Mouse (Mus musculus) ovary, postnatal 14 days (tissue): ENCODE results near the gene Gm37240.
A peak's percentile ranks its signal among the peaks of the same experiment; 100 is the strongest.

Experiments used
- DNase-seq: peaks from one replicate; pipeline ENCODE4 v3.0.0; 2022; ENCODE audit warnings: low spot score

Gm37240 gene

GRCm38 (mm10) chr3:85749348-85749747, 138.0 kb downstream of the Gm37240 start:
- DNase-seq, result no peak

- DNase-seq, result no peak
These were observed 138.5 kb downstream of the Gm37240 start for GRCm38 (mm10) chr3:85748863-85749262.

GRCm38 (mm10) chr3:85746116-85746515, 141.2 kb downstream of the Gm37240 start:
- no peak for DNase-seq

- DNase-seq, result no peak
These were observed 145.6 kb downstream of the Gm37240 start for GRCm38 (mm10) chr3:85741767-85742166.

- DNase-seq, result no peak
These were observed 148.7 kb downstream of the Gm37240 start for GRCm38 (mm10) chr3:85738591-85738990.

GRCm38 (mm10) chr3:85733939-85734729, 153.2 kb downstream of the Gm37240 start:
- no peak for DNase-seq

- DNase-seq, result no peak
These were observed 160.1 kb downstream of the Gm37240 start for GRCm38 (mm10) chr3:85727171-85727570.

GRCm38 (mm10) chr3:85725971-85726370, 161.3 kb downstream of the Gm37240 start:
- no peak for DNase-seq

GRCm38 (mm10) chr3:85725110-85725509, 162.2 kb downstream of the Gm37240 start:
- no peak for DNase-seq

GRCm38 (mm10) chr3:85722581-85722980, 164.7 kb downstream of the Gm37240 start:
- no peak for DNase-seq

- DNase-seq, result no peak
These were observed 171.5 kb downstream of the Gm37240 start for GRCm38 (mm10) chr3:85715764-85716297.

GRCm38 (mm10) chr3:85713936-85714709, 173.2 kb downstream of the Gm37240 start:
- DNase-seq, result no peak

GRCm38 (mm10) chr3:85710695-85711094, 176.6 kb downstream of the Gm37240 start:
- DNase-seq, result no peak

- peak; percentile 19 for DNase-seq
These were observed 179.9 kb downstream of the Gm37240 start for GRCm38 (mm10) chr3:85707421-85707820.

GRCm38 (mm10) chr3:85703141-85703882, 184.0 kb downstream of the Gm37240 start:
- DNase-seq, result no peak

GRCm38 (mm10) chr3:85698496-85698895, 188.8 kb downstream of the Gm37240 start:
- no peak for DNase-seq

- DNase-seq, result no peak
These were observed 192.3 kb downstream of the Gm37240 start for GRCm38 (mm10) chr3:85695056-85695455.

GRCm38 (mm10) chr3:85693013-85693412, 194.3 kb downstream of the Gm37240 start:
- DNase-seq, result no peak

GRCm38 (mm10) chr3:85691134-85691533, 196.2 kb downstream of the Gm37240 start:
- DNase-seq, result no peak

GRCm38 (mm10) chr3:85688341-85688740, 199.0 kb downstream of the Gm37240 start:
- DNase-seq, result no peak

- DNase-seq, result no peak
These were observed 202.0 kb downstream of the Gm37240 start for GRCm38 (mm10) chr3:85685271-85685670.

- no peak for DNase-seq
These were observed 203.7 kb downstream of the Gm37240 start for GRCm38 (mm10) chr3:85683618-85684017.
